Mouse (Mus musculus): Measurements from ENCODE around the gene Pdzk1. TPM values are rescaled to one million over a fixed set of nuclear protein-coding genes. Genes with fewer than 3 reads are reported as not detected.

The Pdzk1 gene
- polyA plus RNA-seq, 1 experiment: not detected

DNA sequence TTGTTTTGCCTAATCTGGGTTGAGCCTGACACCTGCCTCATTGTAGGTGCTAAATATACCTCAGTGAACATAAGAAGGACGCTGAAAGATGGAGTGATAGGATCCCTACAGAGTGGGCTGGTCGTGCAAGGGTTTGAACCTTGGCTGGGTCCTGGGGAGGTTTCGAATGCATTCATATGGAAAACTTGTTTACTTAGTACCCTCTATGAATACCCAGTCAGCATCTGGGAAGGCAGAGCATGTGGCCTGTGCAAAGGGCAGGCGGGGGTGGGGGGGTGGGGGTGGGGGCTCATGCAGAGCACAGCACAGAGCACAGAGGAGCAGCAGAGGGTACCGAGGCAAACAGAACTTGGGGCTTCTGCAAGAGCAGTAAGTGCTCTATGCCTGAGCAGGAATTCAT is 3.8 kb downstream of the Pdzk1 start:
- no peak overlapping the region for H3K4me3 ChIP-seq (ENCODE audit: insufficient read depth, low read length)
- H3K4me1 ChIP-seq (ENCODE audit: control insufficient read depth, insufficient read depth, low read length): no peaks in the 10 kb centered on the region
- no peak overlapping the region for H3K27ac ChIP-seq (ENCODE audit: insufficient read depth, low read length)
- TF ChIP-seq CTCF (IDR thresholded peaks at IDR 0.05; ENCODE audit: borderline replicate concordance, insufficient read depth, low read length) (no peak), POLR2A (IDR thresholded peaks at IDR 0.05; ENCODE audit: low read depth, low read length) (no peak)

DNA sequence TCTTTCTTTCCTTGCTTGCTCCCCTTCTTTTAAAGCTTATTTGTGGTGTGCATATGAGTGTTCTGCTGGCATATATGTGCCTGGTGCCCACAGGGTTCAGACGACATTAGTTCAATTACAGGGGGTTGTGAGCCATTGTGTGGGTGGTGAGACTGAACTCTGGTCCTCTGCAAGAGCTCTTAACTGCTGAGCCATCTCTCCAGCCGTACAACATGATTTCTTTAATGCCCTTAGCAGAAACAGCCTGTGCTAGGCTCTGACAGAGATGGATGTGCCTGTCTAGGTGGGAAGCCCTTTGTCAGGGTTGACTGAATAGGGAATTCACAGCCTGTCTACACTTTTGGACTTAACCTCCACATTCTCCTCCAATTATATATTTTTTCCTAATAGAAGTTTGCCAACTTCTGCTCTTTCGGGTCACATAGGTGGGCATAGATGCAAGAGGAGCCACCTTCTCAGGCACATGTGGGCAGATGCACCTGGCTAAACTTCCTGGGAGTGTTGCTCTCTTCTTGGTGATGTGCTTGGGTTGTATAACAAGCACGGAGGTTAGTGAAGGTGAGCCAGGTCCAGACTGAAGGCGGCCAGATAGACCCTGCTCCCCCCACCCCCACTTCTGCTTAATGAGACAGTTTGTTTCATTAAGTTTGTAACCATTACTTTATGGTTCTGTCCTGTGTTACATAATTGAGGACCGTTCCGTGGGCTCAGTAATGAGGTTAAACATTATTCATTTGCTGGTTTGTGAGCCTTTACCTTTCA is 5.7 kb downstream of the Pdzk1 start:
- no peaks in the 10 kb centered on the region for H3K4me1 ChIP-seq (ENCODE audit: control insufficient read depth, insufficient read depth, low read length)
- no peak for TF ChIP-seq CTCF (IDR thresholded peaks at IDR 0.05; ENCODE audit: borderline replicate concordance, insufficient read depth, low read length)
- no peak for TF ChIP-seq POLR2A (IDR thresholded peaks at IDR 0.05; ENCODE audit: low read depth, low read length)
- H3K27ac ChIP-seq (ENCODE audit: insufficient read depth, low read length): no peak overlapping the region
- no peak overlapping the region for H3K4me3 ChIP-seq (ENCODE audit: insufficient read depth, low read length)

DNA sequence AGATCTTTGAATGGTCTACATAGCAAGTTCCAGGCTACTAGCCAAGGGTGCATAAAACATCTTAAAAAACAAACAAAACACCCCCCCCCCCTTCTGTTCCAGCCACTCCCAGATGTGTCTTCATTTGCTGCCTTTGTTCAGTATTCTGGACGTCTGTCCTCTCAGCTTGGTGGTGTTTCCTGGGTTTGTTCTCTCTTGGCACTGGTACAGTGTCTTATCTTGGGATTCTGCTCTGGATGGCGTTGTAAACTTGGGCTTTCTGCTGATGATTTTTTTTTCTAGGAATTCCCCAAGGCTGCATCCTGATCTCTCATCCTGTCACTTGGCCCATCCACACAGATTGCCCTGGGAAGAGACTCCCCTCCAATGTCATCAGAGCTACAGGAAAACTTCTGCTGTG is 7.3 kb downstream of the Pdzk1 start:
- H3K27ac ChIP-seq (ENCODE audit: insufficient read depth, low read length): no peak overlapping the region
- TF ChIP-seq POLR2A (IDR thresholded peaks at IDR 0.05; ENCODE audit: low read depth, low read length) (no peak), CTCF (IDR thresholded peaks at IDR 0.05; ENCODE audit: borderline replicate concordance, insufficient read depth, low read length) (no peak)
- no peak overlapping the region for H3K4me3 ChIP-seq (ENCODE audit: insufficient read depth, low read length)
- no peaks in the 10 kb centered on the region for H3K4me1 ChIP-seq (ENCODE audit: control insufficient read depth, insufficient read depth, low read length)

DNA sequence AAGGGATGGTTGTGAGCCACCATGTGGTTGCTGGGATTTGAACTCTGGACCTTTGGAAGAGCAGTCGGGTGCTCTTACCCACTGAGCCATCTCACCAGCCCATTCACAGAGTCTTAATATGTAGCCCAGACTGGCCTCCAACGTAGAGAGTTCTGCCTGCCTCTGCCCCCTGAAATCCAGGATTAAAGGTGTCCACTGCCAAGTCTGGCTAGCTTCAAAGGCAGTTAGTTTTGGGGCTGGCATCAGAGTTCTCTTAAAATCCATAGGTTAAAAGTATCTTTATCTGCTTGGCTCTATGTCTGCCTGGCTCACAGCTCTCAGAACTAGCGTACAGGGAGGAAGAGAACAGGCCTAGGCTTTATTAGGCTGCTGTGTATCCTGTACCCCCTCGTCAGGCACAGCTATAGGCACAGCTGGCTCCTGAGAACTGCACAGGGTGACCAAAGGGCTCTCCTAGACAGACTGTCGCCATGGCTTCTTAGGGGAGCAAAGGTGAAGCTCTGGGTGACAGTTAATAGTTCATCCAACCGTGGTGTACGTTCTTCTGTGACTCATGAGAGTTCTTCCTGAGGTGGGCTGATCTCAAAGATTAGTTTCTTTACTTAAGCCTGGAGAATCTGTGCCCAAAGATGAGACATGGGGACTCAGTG is 10.0 kb downstream of the Pdzk1 start:
- H3K27ac ChIP-seq (ENCODE audit: insufficient read depth, low read length): no peak overlapping the region
- TF ChIP-seq CTCF (IDR thresholded peaks at IDR 0.05; ENCODE audit: borderline replicate concordance, insufficient read depth, low read length) (no peak), POLR2A (IDR thresholded peaks at IDR 0.05; ENCODE audit: low read depth, low read length) (no peak)
- no peaks in the 10 kb centered on the region for H3K4me1 ChIP-seq (ENCODE audit: control insufficient read depth, insufficient read depth, low read length)
- no peak overlapping the region for H3K4me3 ChIP-seq (ENCODE audit: insufficient read depth, low read length)

DNA sequence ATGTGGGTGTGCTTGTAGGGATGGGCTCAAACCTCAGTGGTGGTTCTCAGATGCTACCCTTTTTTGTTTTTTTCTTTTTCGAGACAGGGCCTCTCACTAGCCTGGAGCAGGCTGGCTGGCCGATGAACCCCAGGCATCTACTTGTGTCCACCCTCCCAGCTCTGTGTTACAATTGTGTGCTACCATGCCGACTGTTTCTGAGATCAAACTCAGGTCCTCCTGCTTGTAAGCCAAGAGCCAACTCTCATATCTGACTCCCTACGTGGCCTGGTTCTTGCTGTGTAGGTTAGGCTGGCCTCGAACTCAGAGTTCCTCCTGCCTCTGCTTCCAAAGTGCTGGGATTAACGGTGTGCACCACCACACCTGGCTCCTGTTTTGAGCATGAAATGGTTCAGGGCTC is 16.1 kb downstream of the Pdzk1 start:
- H3K4me3 ChIP-seq (ENCODE audit: insufficient read depth, low read length): no peak overlapping the region
- TF ChIP-seq CTCF (IDR thresholded peaks at IDR 0.05; ENCODE audit: borderline replicate concordance, insufficient read depth, low read length): no peak
- TF ChIP-seq POLR2A (IDR thresholded peaks at IDR 0.05; ENCODE audit: low read depth, low read length): no peak
- no peak overlapping the region for H3K27ac ChIP-seq (ENCODE audit: insufficient read depth, low read length)
- no peaks in the 10 kb centered on the region for H3K4me1 ChIP-seq (ENCODE audit: control insufficient read depth, insufficient read depth, low read length)

DNA sequence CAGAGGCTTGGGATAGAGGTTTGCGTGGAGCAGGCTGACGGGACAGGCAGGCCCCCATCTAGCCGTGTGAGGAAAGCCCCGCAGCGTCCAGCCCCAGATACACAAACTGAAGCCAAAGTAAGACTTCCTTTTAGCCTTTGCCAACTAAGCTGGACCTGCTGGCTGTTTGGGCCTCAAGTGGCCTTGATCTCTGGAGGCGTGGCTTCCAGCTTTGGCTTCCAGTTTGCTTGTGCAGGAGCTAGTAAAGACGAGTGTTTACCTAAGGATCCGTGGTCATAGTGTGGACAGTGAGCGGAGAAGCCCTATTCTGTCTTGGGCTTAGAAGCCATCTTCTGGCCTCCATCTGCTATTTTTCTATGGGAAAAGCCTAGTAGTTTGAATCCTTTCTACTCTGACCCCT is 16.7 kb downstream of the Pdzk1 start:
- no peaks in the 10 kb centered on the region for H3K4me1 ChIP-seq (ENCODE audit: control insufficient read depth, insufficient read depth, low read length)
- no peak overlapping the region for H3K27ac ChIP-seq (ENCODE audit: insufficient read depth, low read length)
- no peak overlapping the region for H3K4me3 ChIP-seq (ENCODE audit: insufficient read depth, low read length)
- TF ChIP-seq CTCF (IDR thresholded peaks at IDR 0.05; ENCODE audit: borderline replicate concordance, insufficient read depth, low read length): no peak

DNA sequence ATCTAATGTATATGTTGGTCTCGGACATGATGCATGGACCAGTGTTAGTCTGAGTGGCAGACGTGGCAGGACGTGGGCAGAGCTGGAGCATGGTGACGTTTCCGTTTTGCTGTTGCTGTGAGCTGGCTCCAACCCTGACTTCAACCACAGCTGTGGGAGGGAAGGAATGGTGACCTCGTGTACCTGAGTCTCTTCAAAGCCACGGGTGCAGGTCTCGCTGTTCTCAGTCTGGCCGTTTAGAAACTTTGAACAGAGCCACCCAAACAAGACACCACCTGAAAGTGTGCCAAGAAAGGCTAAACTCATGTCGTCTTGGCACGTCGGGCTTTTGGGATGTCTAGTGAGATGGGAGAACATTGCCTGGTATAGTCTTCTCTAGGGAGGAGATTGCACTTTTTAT is 17.9 kb downstream of the Pdzk1 start:
- TF ChIP-seq POLR2A (IDR thresholded peaks at IDR 0.05; ENCODE audit: low read depth, low read length): no peak
- no peak for TF ChIP-seq CTCF (IDR thresholded peaks at IDR 0.05; ENCODE audit: borderline replicate concordance, insufficient read depth, low read length)
- Histone ChIP-seq H3K4me1 (ENCODE audit: control insufficient read depth, insufficient read depth, low read length) (no peaks in the 10 kb centered on the region), H3K4me3 (ENCODE audit: insufficient read depth, low read length) (no peak overlapping the region), H3K27ac (ENCODE audit: insufficient read depth, low read length) (no peak overlapping the region)

DNA sequence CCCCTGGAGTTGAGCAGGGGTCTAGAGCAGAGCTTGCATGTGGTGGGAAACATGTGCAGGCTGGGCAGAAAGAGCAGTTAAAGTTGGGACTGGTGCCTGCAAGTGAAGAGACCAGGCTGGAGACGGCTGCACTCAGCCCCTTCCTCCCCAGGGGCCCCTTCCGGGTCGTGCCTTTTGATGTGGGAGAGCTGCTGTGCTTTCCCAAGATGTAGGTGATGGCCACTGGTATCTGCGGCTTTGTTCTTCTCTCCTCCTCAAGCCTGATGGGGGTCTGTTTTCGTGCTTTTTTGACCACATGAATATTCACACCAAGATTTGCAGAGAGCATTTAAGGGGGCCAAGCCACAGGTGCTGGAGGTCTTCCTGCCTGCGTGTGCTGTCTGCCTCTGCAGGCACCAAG is 18.6 kb downstream of the Pdzk1 start:
- Histone ChIP-seq H3K4me1 (ENCODE audit: control insufficient read depth, insufficient read depth, low read length) (no peaks in the 10 kb centered on the region), H3K4me3 (ENCODE audit: insufficient read depth, low read length) (no peak overlapping the region), H3K27ac (ENCODE audit: insufficient read depth, low read length) (no peak overlapping the region)
- TF ChIP-seq CTCF (IDR thresholded peaks at IDR 0.05; ENCODE audit: borderline replicate concordance, insufficient read depth, low read length) (no peak), POLR2A (IDR thresholded peaks at IDR 0.05; ENCODE audit: low read depth, low read length) (no peak)

DNA sequence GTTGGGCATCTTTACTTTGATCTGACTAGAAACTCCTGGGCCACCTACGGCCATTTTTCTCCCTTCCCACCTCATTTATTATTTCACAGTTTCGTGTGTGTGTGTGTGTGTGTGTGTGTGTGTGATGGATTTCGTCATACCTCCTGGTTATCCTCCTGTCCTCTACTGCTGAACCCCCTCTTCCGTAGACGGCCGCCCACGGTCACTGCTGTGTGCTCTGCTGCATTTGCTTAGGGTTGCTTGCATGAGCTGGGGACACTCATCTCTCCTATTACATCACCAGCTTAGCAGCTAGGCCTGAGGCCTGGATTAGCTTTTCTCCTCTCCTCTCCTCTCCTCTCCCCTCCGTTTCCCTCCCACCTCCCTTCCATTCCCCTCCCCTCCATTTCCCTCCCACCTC is 19.4 kb downstream of the Pdzk1 start:
- H3K4me3 ChIP-seq (ENCODE audit: insufficient read depth, low read length): no peak overlapping the region
- TF ChIP-seq CTCF (IDR thresholded peaks at IDR 0.05; ENCODE audit: borderline replicate concordance, insufficient read depth, low read length): no peak
- TF ChIP-seq POLR2A (IDR thresholded peaks at IDR 0.05; ENCODE audit: low read depth, low read length): no peak
- no peak overlapping the region for H3K27ac ChIP-seq (ENCODE audit: insufficient read depth, low read length)
- no peaks in the 10 kb centered on the region for H3K4me1 ChIP-seq (ENCODE audit: control insufficient read depth, insufficient read depth, low read length)

DNA sequence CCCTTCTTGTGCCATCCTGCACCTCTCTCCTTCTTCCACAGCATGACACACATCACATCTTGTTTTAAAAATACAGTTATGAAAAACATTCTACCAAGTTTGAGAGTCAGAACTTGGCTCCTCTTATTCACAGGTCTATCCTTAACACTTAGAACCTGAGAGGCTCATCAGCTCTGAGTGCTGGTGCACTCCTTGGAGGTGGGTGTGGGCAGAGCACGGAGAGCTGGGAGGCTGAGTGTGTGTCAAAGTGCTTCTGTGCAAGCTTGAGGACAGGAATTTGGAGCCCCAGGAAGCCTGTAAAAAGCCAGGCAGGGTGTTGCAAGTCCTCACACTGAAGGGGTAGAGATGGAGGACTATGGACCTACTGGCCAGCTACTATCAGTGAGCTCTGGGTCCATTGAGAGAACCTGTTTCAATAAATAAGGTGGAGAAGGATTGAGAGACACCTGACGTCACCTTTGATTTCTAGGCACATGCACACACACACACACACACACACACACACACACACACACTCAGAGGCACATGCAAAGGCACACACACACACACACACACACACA is 20.2 kb downstream of the Pdzk1 start:
- Histone ChIP-seq H3K4me3 (ENCODE audit: insufficient read depth, low read length) (no peak overlapping the region), H3K4me1 (ENCODE audit: control insufficient read depth, insufficient read depth, low read length) (no peaks in the 10 kb centered on the region), H3K27ac (ENCODE audit: insufficient read depth, low read length) (no peak overlapping the region)
- TF ChIP-seq POLR2A (IDR thresholded peaks at IDR 0.05; ENCODE audit: low read depth, low read length): no peak
- TF ChIP-seq CTCF (IDR thresholded peaks at IDR 0.05; ENCODE audit: borderline replicate concordance, insufficient read depth, low read length): no peak

All from embryonic fibroblast, embryonic 13.5 days (primary cell).